Mouse (Mus musculus): ENCODE data around the gene 4930435E12Rik. TPM values are rescaled to one million over a fixed set of nuclear protein-coding genes. Genes with fewer than 3 reads are reported as not detected.

4930435E12Rik gene
- polyA plus RNA-seq, 1 experiment from 2014 or later, result not detected

DNA sequence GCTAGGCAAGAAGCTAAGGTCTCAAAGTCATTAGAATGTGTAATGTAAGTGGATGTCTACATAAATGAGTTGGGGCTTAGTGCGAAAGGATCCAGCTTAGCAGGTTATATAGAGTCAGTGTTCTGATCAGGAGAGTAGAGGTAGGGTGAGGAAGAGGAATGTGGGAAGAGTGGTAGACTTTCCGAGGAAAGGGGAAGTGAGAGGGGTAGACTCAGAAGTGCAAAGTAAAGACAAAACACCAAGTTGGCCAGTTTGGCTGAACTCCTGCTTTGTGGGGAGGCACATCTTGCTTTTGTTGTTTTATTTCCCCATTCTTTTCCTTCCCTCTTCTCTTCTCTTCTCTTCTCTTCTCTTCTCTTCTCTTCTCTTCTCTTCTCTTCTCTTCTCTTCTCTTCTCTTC is 39.5 kb downstream of the 4930435E12Rik start:
- Histone ChIP-seq H3K9me3 (no peaks in the 10 kb centered on the region), H3K4me1 (peaks cover 15% of the 10 kb centered on the region), H3K36me3 (replicated peaks) (no peaks in the 10 kb centered on the region), H3K27ac (replicated peaks) (no peak overlapping the region), H3K27me3 (replicated peaks; ENCODE audit: low read depth, poor library complexity, severe bottlenecking) (no peaks in the 10 kb centered on the region), H3K4me3 (no peak overlapping the region)
- DNase-seq (ENCODE audit: low spot score), result no peak
- WGBS, result 85% methylated on average over 2 of the region's 2 CpGs

DNA sequence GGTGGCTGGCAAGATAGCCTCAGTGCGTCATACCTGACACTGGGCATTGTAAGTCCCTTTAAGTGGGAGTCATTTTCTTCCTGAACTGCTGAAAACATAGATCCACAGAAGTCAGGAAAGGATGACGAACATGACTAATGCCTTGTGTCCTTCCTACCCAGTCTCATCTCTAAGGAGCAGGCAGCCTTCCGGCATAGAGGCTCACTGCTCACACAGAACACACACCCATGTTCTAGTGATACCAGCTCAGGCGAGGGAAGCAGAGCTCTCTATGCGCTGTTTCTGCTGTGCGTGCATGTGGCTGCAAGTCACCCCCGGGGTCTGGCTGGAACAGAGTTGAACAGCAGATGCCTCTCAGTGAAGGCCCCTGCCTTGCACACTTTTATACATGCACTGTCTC is 43.2 kb downstream of the 4930435E12Rik start:
- Histone ChIP-seq H3K27me3 (replicated peaks; ENCODE audit: low read depth, poor library complexity, severe bottlenecking) (no peaks in the 10 kb centered on the region), H3K27ac (replicated peaks) (no peak overlapping the region), H3K9me3 (no peaks in the 10 kb centered on the region), H3K4me3 (no peak overlapping the region), H3K36me3 (replicated peaks) (no peaks in the 10 kb centered on the region), H3K4me1 (peaks cover 11% of the 10 kb centered on the region)
- 78% methylated on average over 7 of the region's 7 CpGs for WGBS
- no peak for DNase-seq (ENCODE audit: low spot score)

GRCm38 (mm10) chr16:38782524-38783067 is 46.0 kb downstream of the 4930435E12Rik start:
- DNase-seq (ENCODE audit: low spot score), result no peak
- WGBS, result 50% methylated on average over 2 of the region's 2 CpGs
- Histone ChIP-seq H3K27me3 (replicated peaks; ENCODE audit: low read depth, poor library complexity, severe bottlenecking) (no peaks in the 10 kb centered on the region), H3K9me3 (no peaks in the 10 kb centered on the region), H3K36me3 (replicated peaks) (no peaks in the 10 kb centered on the region), H3K4me3 (no peak overlapping the region), H3K4me1 (peaks cover 11% of the 10 kb centered on the region), H3K27ac (replicated peaks) (no peak overlapping the region)

GRCm38 (mm10) chr16:38781946-38782345 is 46.6 kb downstream of the 4930435E12Rik start:
- Histone ChIP-seq H3K9me3 (no peaks in the 10 kb centered on the region), H3K4me1 (peaks cover 11% of the 10 kb centered on the region), H3K36me3 (replicated peaks) (no peaks in the 10 kb centered on the region), H3K27me3 (replicated peaks; ENCODE audit: low read depth, poor library complexity, severe bottlenecking) (no peaks in the 10 kb centered on the region), H3K27ac (replicated peaks) (no peak overlapping the region), H3K4me3 (no peak overlapping the region)
- 74% methylated on average over 2 of the region's 2 CpGs for WGBS
- DNase-seq (ENCODE audit: low spot score), result no peak

GRCm38 (mm10) chr16:38780960-38781572 is 47.5 kb downstream of the 4930435E12Rik start:
- H3K4me3 ChIP-seq, result no peak overlapping the region
- H3K9me3 ChIP-seq, result no peaks in the 10 kb centered on the region
- H3K27ac ChIP-seq (replicated peaks), result no peak overlapping the region
- peaks cover 11% of the 10 kb centered on the region for H3K4me1 ChIP-seq
- no peak for DNase-seq (ENCODE audit: low spot score)
- 94% methylated on average over 7 of the region's 7 CpGs for WGBS
- no peaks in the 10 kb centered on the region for H3K36me3 ChIP-seq (replicated peaks)
- H3K27me3 ChIP-seq (replicated peaks; ENCODE audit: low read depth, poor library complexity, severe bottlenecking), result no peaks in the 10 kb centered on the region

DNA sequence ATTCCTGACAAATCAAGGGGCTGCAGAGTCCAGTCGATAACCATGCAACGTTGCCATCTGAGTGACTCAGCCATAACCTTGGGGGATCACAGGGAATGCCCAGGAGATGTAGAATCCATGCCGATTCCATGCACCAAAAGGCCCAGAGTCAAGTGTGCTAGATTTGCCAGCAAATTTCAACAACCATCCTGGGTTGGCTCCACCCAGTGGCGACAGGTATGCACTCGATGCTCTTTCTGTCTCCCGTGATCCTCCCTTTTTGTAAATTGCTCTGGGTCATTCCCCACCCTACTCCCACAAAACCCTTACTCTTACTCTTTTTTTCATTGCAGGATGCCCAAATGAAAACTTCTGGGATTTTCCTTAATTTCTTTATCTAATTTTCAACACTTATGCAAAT is 52.2 kb downstream of the 4930435E12Rik start:
- no peak for DNase-seq (ENCODE audit: low spot score)
- Histone ChIP-seq H3K36me3 (replicated peaks) (no peaks in the 10 kb centered on the region), H3K27me3 (replicated peaks; ENCODE audit: low read depth, poor library complexity, severe bottlenecking) (no peaks in the 10 kb centered on the region), H3K9me3 (no peaks in the 10 kb centered on the region), H3K4me1 (no peaks in the 10 kb centered on the region; the same call in 1 of the 2 replicates), H3K27ac (replicated peaks) (no peak overlapping the region), H3K4me3 (no peak overlapping the region)
- WGBS, result 53% methylated on average over 6 of the region's 6 CpGs

GRCm38 (mm10) chr16:38774964-38775746 is 53.4 kb downstream of the 4930435E12Rik start:
- no peaks in the 10 kb centered on the region for H3K36me3 ChIP-seq (replicated peaks)
- 75% methylated on average over 7 of the region's 7 CpGs for WGBS

DNA sequence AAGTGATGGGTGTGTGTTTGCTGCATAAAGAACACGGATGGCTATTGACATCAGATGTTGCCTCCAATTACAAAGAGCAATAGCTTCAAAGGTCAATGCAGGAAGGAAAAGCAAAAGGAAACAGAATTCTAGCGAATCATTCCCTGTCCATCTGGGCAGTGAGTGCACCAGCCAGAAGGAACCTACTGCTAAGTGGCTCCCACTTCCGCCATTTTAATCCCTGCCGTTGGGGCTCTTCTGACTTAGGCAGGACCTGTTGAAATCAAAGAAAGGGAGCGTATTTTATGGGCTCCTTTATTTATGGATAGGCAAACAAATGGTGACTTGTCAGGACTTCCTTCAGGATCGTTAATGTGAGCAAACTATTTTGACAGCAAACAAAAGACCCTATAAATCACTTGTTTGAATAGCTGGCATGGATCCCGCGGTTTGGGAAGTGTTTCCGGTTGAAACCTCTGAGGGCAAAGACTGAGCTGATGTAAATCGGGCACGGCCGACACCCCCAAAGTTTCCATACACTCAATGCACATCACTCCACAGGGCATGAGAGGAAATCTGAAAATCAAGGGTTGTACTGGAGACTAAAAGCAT is 55.5 kb downstream of the 4930435E12Rik start:
- H3K27me3 ChIP-seq (replicated peaks; ENCODE audit: low read depth, poor library complexity, severe bottlenecking), result no peaks in the 10 kb centered on the region
- peaks cover 14% of the 10 kb centered on the region for H3K36me3 ChIP-seq (replicated peaks)
- 77% methylated on average over 12 of the region's 12 CpGs for WGBS
- no peaks in the 10 kb centered on the region for H3K9me3 ChIP-seq
- H3K4me3 ChIP-seq, result no peak overlapping the region
- no peak overlapping the region for H3K27ac ChIP-seq (replicated peaks)
- no peak for DNase-seq (ENCODE audit: low spot score)
- no peaks in the 10 kb centered on the region; the same call in 1 of the 2 replicates for H3K4me1 ChIP-seq

More at GRCm38 (mm10) chr16:38774964-38775746, 53.4 kb downstream of the 4930435E12Rik start:
- Histone ChIP-seq H3K27me3 (replicated peaks; ENCODE audit: low read depth, poor library complexity, severe bottlenecking) (no peaks in the 10 kb centered on the region), H3K4me3 (no peak overlapping the region), H3K4me1 (no peaks in the 10 kb centered on the region; the same call in 1 of the 2 replicates), H3K9me3 (no peaks in the 10 kb centered on the region), H3K27ac (replicated peaks) (no peak overlapping the region)
- DNase-seq (ENCODE audit: low spot score), result no peak

DNA sequence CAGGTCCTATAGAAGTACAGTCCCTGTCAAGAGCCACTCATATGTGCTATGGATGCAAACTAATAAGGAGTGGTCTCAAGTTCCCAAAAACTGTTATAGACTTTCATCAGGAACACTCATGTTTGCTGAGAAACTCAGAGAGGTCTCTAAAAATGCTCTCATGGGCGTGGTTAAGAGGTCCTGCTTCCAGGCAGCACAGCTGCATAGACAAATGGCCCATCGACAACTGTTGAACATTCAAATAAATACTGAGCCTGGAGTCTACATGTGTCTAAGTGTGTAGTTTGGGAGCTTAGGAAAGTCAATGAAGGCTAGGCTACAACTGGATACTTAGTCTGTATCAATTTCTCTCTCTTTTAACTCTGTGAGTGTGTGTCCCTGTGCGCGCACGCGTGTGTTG is 57.4 kb downstream of the 4930435E12Rik start:
- no peak overlapping the region for H3K27ac ChIP-seq (replicated peaks)
- peaks cover 28% of the 10 kb centered on the region for H3K36me3 ChIP-seq (replicated peaks)
- H3K4me3 ChIP-seq, result no peak overlapping the region
- no peaks in the 10 kb centered on the region; the same call in 1 of the 2 replicates for H3K4me1 ChIP-seq
- DNase-seq (ENCODE audit: low spot score), result no peak
- H3K27me3 ChIP-seq (replicated peaks; ENCODE audit: low read depth, poor library complexity, severe bottlenecking), result no peaks in the 10 kb centered on the region
- 94% methylated on average over 6 of the region's 6 CpGs for WGBS
- no peaks in the 10 kb centered on the region for H3K9me3 ChIP-seq

DNA sequence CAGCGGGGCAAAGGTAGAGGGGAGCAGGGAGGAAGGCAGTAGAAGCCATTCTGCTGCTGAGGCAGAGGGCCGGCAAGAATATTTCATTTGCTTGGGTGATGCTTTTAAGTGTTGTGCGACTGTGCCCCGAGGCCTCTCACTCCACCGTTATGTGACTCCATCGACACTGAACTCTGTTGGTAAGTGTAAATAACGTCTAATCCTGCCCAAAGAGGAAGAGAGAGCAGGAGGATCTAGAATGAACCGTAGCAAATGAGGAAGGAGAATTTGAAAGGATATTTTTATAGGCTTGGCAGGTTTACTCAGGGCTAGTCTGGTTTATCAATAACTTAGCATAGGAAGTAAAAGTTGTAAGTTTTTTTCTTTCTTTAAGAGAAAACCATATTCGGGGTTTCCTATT is 59.0 kb downstream of the 4930435E12Rik start:
- Histone ChIP-seq H3K9me3 (no peaks in the 10 kb centered on the region), H3K27me3 (replicated peaks; ENCODE audit: low read depth, poor library complexity, severe bottlenecking) (no peaks in the 10 kb centered on the region), H3K36me3 (replicated peaks) (peaks cover 31% of the 10 kb centered on the region), H3K4me3 (no peak overlapping the region), H3K4me1 (no peaks in the 10 kb centered on the region; the same call in 1 of the 2 replicates), H3K27ac (replicated peaks) (no peak overlapping the region)
- DNase-seq (ENCODE audit: low spot score), result no peak
- 78% methylated on average over 9 of the region's 9 CpGs for WGBS

DNA sequence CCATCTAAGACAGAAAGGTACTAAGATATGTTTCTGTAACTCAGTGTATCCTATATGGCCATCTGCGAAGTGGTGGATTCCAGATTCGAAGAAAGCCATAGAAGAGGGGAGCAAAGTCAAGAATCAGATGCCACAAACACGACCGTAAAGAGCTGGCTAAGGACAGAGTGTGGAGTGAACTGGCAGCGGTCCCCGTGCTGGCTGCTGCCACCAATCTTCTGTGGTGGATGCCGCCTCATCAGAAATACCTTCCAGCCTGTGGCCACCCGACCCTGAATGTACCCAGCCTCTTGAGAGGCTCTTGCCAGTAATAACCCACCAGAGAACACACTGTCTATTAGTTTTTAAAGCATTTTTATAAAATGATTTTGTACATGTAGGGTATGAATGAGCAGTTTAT is 60.2 kb downstream of the 4930435E12Rik start:
- Histone ChIP-seq H3K27ac (replicated peaks) (no peak overlapping the region), H3K4me1 (no peaks in the 10 kb centered on the region; the same call in 1 of the 2 replicates), H3K4me3 (no peak overlapping the region), H3K9me3 (no peaks in the 10 kb centered on the region), H3K36me3 (replicated peaks) (peaks cover 35% of the 10 kb centered on the region), H3K27me3 (replicated peaks; ENCODE audit: low read depth, poor library complexity, severe bottlenecking) (no peaks in the 10 kb centered on the region)
- 92% methylated on average over 8 of the region's 8 CpGs for WGBS
- DNase-seq (ENCODE audit: low spot score), result no peak

DNA sequence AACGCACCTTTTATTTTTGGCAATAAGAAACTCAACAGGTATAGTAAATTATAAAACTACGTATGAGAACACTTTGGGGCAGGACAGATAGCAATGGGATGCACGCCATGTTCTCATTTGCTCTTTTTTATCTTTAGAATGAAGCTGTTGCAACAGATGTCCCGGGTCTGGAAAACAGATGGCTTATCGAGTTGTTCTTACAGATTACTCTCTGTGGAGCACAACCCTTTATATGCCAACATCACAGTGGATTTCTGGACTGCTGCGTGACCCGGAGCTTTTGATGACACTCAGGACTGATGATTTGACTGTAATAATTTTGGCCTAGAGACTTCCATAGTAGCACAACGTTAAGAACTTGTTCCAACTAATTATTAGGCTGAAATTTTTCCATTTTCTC is 60.8 kb downstream of the 4930435E12Rik start:
- peaks cover 40% of the 10 kb centered on the region for H3K36me3 ChIP-seq (replicated peaks)
- no peaks in the 10 kb centered on the region for H3K27me3 ChIP-seq (replicated peaks; ENCODE audit: low read depth, poor library complexity, severe bottlenecking)
- DNase-seq (ENCODE audit: low spot score), result no peak
- H3K4me1 ChIP-seq, result no peaks in the 10 kb centered on the region; the same call in 1 of the 2 replicates
- H3K4me3 ChIP-seq, result no peak overlapping the region
- H3K9me3 ChIP-seq, result no peaks in the 10 kb centered on the region
- 88% methylated on average over 8 of the region's 8 CpGs for WGBS
- H3K27ac ChIP-seq (replicated peaks), result no peak overlapping the region

Data from embryonic facial prominence, embryonic 10.5 days (tissue).